Mouse (Mus musculus) macrophage (primary cell): ENCODE measurements around the gene 6330409D20Rik. TPM values are rescaled to one million over a fixed set of nuclear protein-coding genes. Genes with fewer than 3 reads are reported as not detected.

Experiments
- H3K27ac ChIP-seq: fragments of 350-480 bp; formaldehyde crosslinking; 2 replicates; pipeline ENCODE4 v1.9.0; 2021
- H3K36me3 ChIP-seq: fragments of 350-480 bp; formaldehyde crosslinking; 2 replicates; pipeline ENCODE4 v1.9.0; 2021; ENCODE audit errors: inconsistent target
- H3K4me3 ChIP-seq: fragments of 350-480 bp; formaldehyde crosslinking; 2 replicates; pipeline ENCODE4 v1.9.0; 2021; ENCODE audit errors: inconsistent target
- H3K79me2 ChIP-seq: fragments of 350-480 bp; formaldehyde crosslinking; 2 replicates; pipeline ENCODE4 v1.9.0; 2021; ENCODE audit errors: inconsistent target
- WGBS: methylation state at CpG from one replicate; pipeline ENCODE4 v1.1.7; 2026; ENCODE audit warnings: inconsistent platforms; ENCODE audit not compliant: missing documents; 5-methylcytosine and 5-hydroxymethylcytosine counted together
- polyA plus RNA-seq: library from polyadenylated mRNA; stranded (reverse); fragments of 250-400 nt; gene quantifications from 3 replicates; pipeline ENCODE4 v1.2.4, GENCODE M21; 2018; ENCODE audit warnings: inconsistent platforms

The 6330409D20Rik gene
- polyA plus RNA-seq, 1 experiment from 2014 or later, result not detected

DNA sequence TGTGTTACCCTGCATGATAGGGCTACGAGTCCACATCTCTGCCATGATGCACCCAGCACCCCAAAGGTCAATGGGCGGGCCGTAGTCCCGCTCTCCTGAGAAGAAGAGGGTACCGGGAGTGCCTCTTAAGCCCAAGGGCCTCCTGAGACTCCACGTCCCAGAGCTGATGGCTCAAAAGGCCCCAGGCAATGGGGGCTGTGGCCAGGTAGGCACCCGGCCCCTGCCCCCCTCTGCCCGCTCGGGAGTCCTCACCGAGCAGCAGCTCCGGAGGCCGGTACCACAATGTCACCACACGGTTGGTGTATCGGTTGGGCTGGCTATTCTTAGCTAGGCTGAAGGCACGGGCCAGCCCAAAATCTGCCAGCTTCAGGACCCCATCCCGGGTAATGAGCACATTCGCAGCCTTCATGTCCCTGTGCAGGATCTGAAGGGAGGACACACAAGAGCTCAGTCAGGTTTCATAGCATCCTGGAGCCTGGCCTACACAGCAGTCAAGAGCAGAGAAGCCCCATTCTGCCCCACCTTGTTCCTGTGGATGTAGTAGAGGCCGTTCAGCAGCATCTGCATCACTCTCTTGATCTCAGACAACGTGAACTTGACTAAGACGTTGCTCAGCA is 31.2 kb downstream of the 6330409D20Rik start:
- 86% methylated on average over 18 of the region's 20 CpGs for WGBS
- Histone ChIP-seq H3K79me2 (peaks cover 60% of the 10 kb centered on the region), H3K27ac (peak overlapping the region; percentile 76), H3K36me3 (peaks cover 50% of the 10 kb centered on the region), H3K4me3 (no peak overlapping the region)

DNA sequence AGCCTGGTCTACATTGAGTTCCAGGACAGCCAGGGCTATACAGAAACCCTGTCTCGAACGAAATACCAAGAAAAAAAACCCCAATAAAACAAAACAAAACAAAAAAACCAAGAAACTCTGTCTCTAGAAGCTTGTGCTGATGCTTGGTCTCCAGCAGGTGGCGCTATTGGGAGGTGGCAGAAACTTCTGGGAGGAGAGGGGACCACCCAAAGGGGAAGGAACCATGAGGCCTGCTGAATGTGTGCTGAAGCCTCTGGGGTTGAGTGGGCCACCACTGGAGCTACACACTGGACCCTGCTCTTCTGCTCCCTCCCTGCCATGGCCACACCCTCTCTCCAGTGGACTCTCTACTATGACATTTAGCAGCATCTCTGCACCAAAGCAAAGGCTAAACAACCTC is 32.2 kb downstream of the 6330409D20Rik start:
- Histone ChIP-seq H3K4me3 (no peak overlapping the region), H3K79me2 (peaks cover 60% of the 10 kb centered on the region), H3K27ac (no peak overlapping the region), H3K36me3 (peaks cover 50% of the 10 kb centered on the region)
- WGBS, result 18% methylated on average over 3 of the region's 3 CpGs

DNA sequence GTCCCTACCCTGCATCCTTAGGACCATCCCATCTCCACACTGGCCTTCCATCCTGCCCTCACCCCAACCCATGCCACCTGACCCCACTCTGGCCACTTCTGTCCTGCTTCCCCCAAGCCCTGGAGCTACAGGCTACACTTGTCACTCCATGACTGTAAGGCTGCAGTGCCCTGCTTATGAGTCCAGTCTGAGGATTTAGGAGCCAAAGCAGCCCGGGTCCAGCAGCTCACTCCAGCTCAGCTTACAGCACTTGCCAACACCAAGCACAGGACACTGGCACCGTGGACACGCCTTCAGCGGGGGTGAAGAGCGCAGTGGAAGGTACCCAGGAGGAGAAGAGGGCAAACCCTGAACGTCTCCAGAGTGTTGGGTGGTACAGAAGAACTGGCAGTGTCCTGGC is 33.8 kb downstream of the 6330409D20Rik start:
- Histone ChIP-seq H3K27ac (no peak overlapping the region), H3K36me3 (peaks cover 50% of the 10 kb centered on the region), H3K4me3 (no peak overlapping the region), H3K79me2 (peaks cover 58% of the 10 kb centered on the region)
- WGBS, result 93% methylated on average over 6 of the region's 6 CpGs

DNA sequence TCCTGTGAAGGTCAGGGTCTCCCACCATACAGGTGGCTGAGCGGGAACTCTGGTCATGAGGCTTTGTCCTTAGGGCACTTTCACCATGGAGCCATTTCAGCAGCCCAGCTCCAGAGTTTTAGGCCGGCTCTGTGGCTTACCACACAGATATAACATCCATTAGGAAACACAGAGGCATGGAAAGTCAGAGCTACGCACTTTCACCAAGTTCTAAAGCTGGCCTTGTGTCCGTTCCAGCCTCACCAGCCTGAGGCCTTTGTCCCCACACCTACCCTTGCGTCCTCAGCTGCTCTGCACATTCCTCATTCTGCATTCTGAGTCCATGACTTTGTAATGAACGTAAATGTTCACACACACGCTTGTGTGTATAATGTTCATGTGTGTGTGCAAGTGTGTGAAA is 35.8 kb downstream of the 6330409D20Rik start:
- H3K27ac ChIP-seq, result no peak overlapping the region
- WGBS, result 93% methylated on average over 7 of the region's 7 CpGs
- H3K79me2 ChIP-seq, result peaks cover 38% of the 10 kb centered on the region
- H3K36me3 ChIP-seq, result peaks cover 48% of the 10 kb centered on the region
- H3K4me3 ChIP-seq, result no peak overlapping the region

DNA sequence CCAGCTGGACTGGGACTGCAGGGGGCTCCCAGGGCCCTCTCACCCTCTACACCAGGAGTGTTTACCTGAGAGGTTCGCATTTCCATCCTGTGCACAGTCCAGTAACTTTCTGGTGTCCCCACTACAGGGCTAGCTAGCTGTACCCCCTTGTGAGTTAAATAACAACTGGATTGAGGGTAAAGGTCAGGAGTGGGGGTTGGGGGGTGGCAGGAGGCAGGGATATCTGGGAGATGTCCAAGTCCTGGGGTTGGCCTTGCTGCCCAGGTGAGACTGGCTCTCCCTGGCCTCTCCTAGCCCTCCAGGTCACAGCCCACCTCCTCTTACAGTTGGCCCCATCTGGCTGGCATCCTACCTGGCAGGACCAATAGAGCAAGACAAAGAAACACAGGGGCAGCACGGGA is 36.8 kb downstream of the 6330409D20Rik start, which contains the start of gene Fpgs:
Gene Fpgs (minus strand): TSS at position 125 of the 401 bp plus-strand sequence.
- 80% methylated on average over 2 of the region's 2 CpGs for WGBS
- H3K79me2 ChIP-seq, result peaks cover 28% of the 10 kb centered on the region
- no peak within 1 kb of the TSS for H3K27ac ChIP-seq
- peaks cover 39% of the 10 kb centered on the region for H3K36me3 ChIP-seq
- H3K4me3 ChIP-seq, result no peak within 1 kb of the TSS

DNA sequence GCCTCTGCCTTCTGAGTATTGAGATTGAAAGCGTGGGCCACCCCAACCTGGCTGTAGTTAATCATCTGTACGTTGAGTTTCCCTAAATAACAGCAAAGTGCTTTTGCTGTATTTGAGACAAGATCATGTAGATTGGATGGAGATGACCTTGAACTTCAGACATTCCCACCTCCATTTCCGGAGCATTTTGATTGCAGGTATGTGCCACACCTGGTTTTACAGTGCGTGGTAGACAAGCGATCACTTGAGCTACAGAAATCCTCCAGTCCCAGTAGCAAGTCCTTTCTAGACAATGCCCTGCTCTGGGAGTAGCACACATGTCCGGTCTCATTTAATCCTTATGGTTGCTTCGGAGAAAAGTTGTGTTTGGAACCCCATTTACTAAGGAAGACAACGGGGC is 37.8 kb downstream of the 6330409D20Rik start:
- no peak overlapping the region for H3K27ac ChIP-seq
- H3K79me2 ChIP-seq, result peaks cover 18% of the 10 kb centered on the region
- H3K4me3 ChIP-seq, result no peak overlapping the region
- peaks cover 29% of the 10 kb centered on the region for H3K36me3 ChIP-seq
- WGBS, result 94% methylated on average over 8 of the region's 8 CpGs

DNA sequence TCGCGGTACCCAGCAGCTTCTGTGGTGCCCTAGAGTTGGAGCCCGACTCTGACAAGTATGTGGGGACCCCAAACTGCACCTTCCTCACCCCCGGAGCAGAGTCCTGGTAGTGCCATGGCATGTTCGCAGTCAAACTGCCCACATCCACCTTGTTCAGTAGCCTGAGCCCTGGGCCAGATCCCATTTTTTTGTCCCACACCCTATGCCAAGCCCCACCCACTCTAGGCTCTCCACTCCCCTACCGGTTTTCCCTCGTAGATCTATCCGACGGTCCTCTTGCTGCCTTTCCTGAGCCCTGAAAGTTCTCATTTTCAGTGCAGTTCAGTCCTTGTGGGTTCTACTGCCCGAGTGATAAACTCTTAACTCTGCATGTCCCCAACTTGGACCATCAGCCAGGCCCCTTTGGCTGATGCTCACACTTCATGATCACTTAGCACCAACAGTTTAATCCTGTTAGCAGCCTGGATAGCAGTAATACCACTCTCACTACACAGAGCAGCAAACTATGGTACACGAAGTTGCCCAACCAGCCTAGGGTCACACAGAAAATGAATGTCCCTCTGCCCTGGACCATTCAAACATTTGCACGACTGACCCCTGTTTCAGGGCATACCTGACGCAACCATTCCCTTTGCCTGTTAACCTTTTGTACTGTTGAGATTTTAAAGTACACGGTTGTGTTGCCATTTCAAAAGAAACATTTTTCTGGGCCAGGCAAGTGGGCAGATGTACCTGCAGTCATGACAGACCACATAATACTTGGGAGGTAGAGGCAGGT is 39.7 kb downstream of the 6330409D20Rik start:
- Histone ChIP-seq H3K27ac (no peak overlapping the region), H3K4me3 (no peak overlapping the region), H3K79me2 (no peaks in the 10 kb centered on the region; the same call in 1 of the 2 replicates), H3K36me3 (peaks cover 13% of the 10 kb centered on the region)
- 90% methylated on average over 14 of the region's 14 CpGs for WGBS

DNA sequence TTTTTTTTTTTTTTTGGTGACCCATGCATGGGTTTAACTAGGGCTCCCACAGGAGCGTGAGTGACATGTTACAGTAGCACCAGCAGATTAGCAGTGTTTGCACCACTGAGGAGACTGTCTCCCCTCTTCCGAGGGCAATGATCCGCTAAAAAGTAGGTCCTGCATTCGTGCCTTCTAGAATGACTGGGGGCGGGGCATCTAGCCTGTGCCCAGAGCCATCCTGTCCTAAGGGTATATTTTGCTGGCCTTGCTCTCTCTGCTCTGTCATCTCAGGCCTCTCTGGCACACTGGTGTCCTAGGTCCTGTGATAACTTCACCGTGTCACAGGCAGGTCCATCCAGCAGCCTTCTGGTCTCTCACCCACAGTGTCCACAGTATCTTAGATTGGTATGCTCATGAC is 41.1 kb downstream of the 6330409D20Rik start:
- no peak overlapping the region for H3K4me3 ChIP-seq
- no peaks in the 10 kb centered on the region for H3K36me3 ChIP-seq
- H3K27ac ChIP-seq, result no peak overlapping the region
- 93% methylated on average over 6 of the region's 6 CpGs for WGBS
- H3K79me2 ChIP-seq, result no peaks in the 10 kb centered on the region

DNA sequence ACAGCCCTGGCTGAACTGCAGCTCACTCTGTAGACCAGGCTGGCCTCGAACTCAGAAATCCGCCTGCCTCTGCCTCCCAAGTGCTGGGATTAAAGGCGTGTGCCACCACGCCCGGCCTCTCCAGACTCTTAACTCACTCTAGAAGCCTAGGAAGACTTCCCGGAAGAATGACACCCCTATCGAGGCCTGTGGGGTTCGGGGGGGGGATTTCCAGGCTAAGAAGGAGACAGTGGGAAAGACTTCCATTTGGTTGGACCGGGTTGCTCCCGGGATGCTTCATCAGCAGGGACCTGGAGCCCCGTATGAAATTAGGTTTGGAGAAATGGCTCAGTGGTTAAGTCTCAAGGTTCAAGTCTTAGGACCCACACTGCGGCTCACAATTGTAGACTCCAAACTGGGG is 46.1 kb downstream of the 6330409D20Rik start:
- WGBS, result 90% methylated on average over 12 of the region's 12 CpGs
- H3K27ac ChIP-seq, result peak overlapping the region; percentile 12; the same call in 1 of the 2 replicates
- no peaks in the 10 kb centered on the region for H3K36me3 ChIP-seq
- H3K79me2 ChIP-seq, result no peaks in the 10 kb centered on the region
- H3K4me3 ChIP-seq, result peak overlapping the region; percentile 26; the same call in 1 of the 2 replicates

DNA sequence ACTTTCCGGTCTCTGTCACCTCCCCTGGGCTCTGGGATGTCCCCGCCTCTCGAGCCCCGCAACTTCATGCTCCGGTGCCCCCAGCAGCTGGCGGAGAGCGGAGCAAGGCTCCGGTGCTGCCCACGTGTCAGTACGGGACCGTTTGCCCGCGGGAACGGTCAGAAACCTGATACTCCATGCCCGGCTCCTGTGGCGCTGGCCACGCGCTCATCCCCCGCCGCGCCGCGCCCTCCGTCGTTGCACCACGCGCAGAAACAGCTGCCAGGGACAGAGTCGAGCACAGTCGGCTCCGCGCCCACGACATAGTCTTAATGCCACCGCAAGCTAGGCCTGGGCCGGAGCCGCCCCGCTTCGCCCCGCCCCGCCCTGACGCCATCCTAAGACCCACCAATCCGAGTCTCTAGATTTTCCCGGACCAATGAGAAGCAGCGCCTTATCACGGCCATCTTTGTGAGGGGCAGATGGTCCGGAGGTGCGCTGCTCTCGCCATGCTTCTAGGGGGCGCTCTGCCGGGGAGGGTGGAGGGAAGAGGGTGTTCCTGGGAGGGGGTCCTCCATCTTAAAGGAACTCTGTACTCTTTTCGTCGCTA is 46.9 kb downstream of the 6330409D20Rik start:
- no peaks in the 10 kb centered on the region for H3K36me3 ChIP-seq
- no peaks in the 10 kb centered on the region for H3K79me2 ChIP-seq
- peak overlapping the region; percentile 52 for H3K4me3 ChIP-seq
- WGBS, result under 1% methylated on average over 51 of the region's 51 CpGs
- peak overlapping the region; percentile 12; the same call in 1 of the 2 replicates for H3K27ac ChIP-seq

DNA sequence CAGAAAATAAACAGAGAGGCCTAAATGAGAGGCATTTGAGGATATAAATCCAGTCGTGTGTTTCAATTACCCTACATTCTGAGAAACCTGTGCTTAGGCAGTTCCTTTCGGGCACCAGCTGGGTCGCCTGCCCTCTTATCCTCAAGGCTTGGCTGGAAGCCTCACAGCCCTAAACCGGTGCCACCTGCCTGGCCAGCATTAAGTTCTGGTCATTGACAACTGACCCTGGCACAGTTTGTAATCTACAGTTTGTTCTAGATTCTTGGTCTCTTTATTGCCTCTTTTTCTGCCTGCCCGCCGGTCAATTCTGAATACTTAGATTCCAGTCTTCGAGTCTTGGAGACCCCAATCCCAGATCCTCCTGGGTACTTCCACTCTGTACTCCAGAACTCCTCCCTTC is 47.5 kb downstream of the 6330409D20Rik start:
- H3K36me3 ChIP-seq, result no peaks in the 10 kb centered on the region
- H3K27ac ChIP-seq, result no peak overlapping the region
- H3K4me3 ChIP-seq, result peak overlapping the region; percentile 52
- WGBS, result 9% methylated on average over 7 of the region's 7 CpGs
- no peaks in the 10 kb centered on the region for H3K79me2 ChIP-seq

DNA sequence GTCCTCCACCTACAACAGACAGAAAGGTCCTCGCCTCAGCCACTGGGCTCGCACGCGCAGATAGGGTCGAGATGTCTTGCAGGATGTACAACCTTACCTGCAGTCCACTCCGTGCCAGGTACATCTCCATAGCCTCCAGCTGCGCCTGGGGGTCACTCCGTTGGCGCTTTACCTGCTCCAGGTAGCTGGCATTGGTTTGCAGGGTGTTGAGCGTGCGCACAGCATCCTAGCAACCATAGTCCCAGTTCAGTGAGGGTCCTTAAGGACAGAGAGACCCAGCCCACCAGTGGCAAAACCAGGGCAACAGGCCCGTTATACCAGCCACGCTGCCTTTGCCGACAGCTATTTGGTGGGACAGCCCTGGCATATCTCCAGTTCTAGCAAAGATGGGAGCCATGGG is 48.3 kb downstream of the 6330409D20Rik start:
- Histone ChIP-seq H3K4me3 (no peak overlapping the region), H3K36me3 (no peaks in the 10 kb centered on the region), H3K79me2 (no peaks in the 10 kb centered on the region), H3K27ac (no peak overlapping the region)
- 96% methylated on average over 13 of the region's 14 CpGs for WGBS

DNA sequence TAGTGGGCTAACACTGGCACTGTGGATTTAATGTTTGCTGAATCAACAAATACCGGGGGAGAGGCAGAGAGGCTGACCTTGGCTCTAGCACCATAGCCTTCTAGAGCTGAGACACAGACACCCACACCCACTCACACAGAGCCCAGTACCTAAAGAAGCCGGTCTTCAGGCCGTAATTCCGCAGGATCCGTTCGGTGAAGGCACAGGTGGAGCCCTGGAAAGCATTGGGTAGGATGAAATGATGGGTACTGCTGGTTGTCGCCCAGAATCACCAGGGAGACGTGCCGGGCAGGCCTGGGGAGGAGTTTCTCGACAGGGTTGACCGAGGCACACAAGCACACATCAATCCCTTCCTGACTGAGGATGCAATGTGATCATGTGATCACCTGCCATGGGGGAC is 49.8 kb downstream of the 6330409D20Rik start:
- no peak overlapping the region for H3K27ac ChIP-seq
- 0 out of 2 replicates have a peak, but pooled peaks cover 5% of the 10 kb centered on the region for H3K36me3 ChIP-seq
- no peaks in the 10 kb centered on the region for H3K79me2 ChIP-seq
- WGBS, result 93% methylated on average over 11 of the region's 11 CpGs
- no peak overlapping the region for H3K4me3 ChIP-seq

DNA sequence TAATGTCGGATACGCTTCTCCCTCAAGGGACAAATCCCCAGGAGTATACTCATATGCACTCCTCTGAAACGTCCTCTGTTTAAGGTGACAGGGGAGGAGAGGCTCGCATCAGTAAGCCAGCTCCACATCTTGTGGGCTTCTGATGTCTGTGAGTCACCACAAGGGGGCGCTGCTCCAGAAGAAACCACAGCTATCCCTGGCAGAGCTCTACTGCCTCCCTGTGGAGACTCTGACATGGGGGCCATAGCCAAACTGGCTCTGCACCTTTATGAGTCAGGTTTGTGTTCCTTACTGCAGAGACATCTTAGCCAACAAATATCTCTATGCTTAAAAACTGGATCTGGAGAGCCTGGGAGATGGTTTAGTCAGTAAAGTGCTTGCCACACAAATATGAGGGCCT is 51.4 kb downstream of the 6330409D20Rik start:
- no peak overlapping the region for H3K27ac ChIP-seq
- H3K79me2 ChIP-seq, result no peaks in the 10 kb centered on the region
- WGBS, result 34% methylated on average over 5 of the region's 5 CpGs
- no peak overlapping the region for H3K4me3 ChIP-seq
- H3K36me3 ChIP-seq, result 0 out of 2 replicates have a peak, but pooled peaks cover 5% of the 10 kb centered on the region

DNA sequence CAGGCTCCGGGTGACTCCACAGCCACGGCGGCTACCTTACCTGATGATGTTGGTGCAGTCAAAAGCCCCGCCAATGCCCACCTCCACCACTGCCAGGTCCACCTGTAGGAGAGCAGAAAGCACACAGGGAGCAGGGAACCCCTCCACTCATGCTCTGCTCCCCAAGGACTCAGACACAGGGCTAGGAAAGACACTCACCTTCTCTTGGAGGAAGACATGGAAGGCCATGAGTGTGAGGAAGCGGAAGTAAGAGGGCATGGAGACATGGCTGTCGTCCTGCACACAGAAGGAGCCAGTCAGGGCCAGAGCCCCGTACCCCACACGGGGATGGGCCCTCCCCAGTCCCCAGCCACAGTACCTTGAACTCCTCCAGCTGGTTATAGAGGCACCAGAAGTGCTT is 53.3 kb downstream of the 6330409D20Rik start:
- WGBS, result 88% methylated on average over 8 of the region's 8 CpGs
- Histone ChIP-seq H3K36me3 (0 out of 2 replicates have a peak, but pooled peaks cover 5% of the 10 kb centered on the region), H3K4me3 (no peak overlapping the region), H3K27ac (no peak overlapping the region), H3K79me2 (no peaks in the 10 kb centered on the region)
